Mouse (Mus musculus): ENCODE results near the gene Fbxo36.

DNA sequence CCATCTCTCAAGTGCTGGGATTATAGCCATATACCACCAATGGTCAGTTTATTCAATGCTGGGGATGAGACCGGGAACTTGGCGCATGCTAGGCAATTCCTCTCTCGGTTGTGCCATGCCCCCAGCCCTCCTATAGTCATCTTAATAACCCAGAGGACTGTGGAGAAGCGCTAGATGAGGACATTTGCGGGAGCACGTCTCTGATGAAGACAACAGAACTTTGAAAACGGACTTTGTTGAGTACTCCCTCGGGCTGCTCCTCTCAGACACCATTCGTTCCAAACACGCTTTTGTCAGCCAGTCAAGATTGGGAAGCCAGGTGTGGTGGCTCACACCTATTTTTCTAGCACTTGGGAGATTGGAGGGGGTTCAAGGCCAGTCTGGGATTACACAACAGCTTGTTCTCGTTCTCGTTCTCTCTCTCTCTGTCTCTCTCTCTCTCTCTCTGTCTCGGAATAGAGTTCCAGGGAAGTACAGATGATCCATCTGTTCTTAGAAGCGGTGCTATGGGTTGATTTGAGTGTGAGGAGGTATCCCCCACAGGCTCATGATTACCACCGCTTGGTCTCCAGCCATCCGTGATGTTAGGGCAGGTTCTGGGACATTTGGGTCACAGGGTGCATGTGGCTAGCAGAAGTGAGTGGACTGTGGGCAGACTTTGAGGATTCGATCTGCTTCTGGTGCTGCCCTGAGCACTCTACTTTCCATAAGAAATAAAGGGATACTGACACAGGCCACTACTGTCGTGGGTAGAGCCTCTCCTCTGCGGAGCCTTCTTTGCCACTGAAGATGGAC lies 97.3 kb downstream of the Fbxo36 start:
- TF ChIP-seq EP300 (IDR thresholded peaks at IDR 0.05; ENCODE audit: low read depth) (no peak), CTCF (IDR thresholded peaks at IDR 0.05; ENCODE audit: low read depth) (no peak)
